Mouse (Mus musculus): ENCODE results near the gene Slc4a8. TPM values are rescaled to one million over a fixed set of nuclear protein-coding genes. Genes with fewer than 3 reads are reported as not detected.

The Slc4a8 gene
- total RNA-seq, 1 experiment = 25.6 TPM

GRCm38 (mm10) chr15:100832784-100833183, 71.2 kb downstream of the Slc4a8 start:
- Histone ChIP-seq H3K9ac (ENCODE audit: insufficient read depth, low read depth, low read length, poor library complexity, severe bottlenecking) (no peak overlapping the region), H3K4me1 (ENCODE audit: control insufficient read depth in 2 of 2, insufficient read depth in 2 of 2, low read length in 2 of 2, poor library complexity in 1 of 2) (no peaks in the 10 kb centered on the region), H3K9me3 (ENCODE audit: control insufficient read depth, insufficient read depth, low read depth, low read length) (no peaks in the 10 kb centered on the region), H3K27ac (ENCODE audit: insufficient read depth, low read depth, low read length, poor library complexity, severe bottlenecking) (no peak overlapping the region), H3K4me3 (ENCODE audit: insufficient read depth in 1 of 2, low read depth in 1 of 2, low read length in 2 of 2, poor library complexity in 1 of 2, severe bottlenecking in 1 of 2) (no peak overlapping the region), H3K36me3 (ENCODE audit: control insufficient read depth, insufficient read depth, low read length, poor library complexity, severe bottlenecking) (no peaks in the 10 kb centered on the region)
- no peak for DNase-seq (ENCODE audit: low read depth, low spot score)
- TF ChIP-seq MAFK (IDR thresholded peaks at IDR 0.05; ENCODE audit: insufficient read depth, low read depth, low read length) = no peak
- TF ChIP-seq ZC3H11A (IDR thresholded peaks at IDR 0.05; ENCODE audit: borderline replicate concordance, low read depth, low read length) = no peak
- TF ChIP-seq HCFC1 (IDR thresholded peaks at IDR 0.05; ENCODE audit: borderline replicate concordance, insufficient read depth, low read length) = no peak
- TF ChIP-seq ZNF384 (IDR thresholded peaks at IDR 0.05; ENCODE audit: low read depth, low read length) = no peak
- TF ChIP-seq CHD2 (IDR thresholded peaks at IDR 0.05; ENCODE audit: low read depth, low read length) = no peak
- in situ Hi-C loops (cut with MboI; ENCODE audit: low sequenced_read_pairs in 2 of 2, unreplicated experiment in 2 of 2) = no loop called here

- in situ Hi-C loops (cut with MboI; ENCODE audit: low sequenced_read_pairs in 2 of 2, unreplicated experiment in 2 of 2) = no loop called here
- TF ChIP-seq MAFK (IDR thresholded peaks at IDR 0.05; ENCODE audit: insufficient read depth, low read depth, low read length) = no peak
- TF ChIP-seq CHD2 (IDR thresholded peaks at IDR 0.05; ENCODE audit: low read depth, low read length) = no peak
- TF ChIP-seq HCFC1 (IDR thresholded peaks at IDR 0.05; ENCODE audit: borderline replicate concordance, insufficient read depth, low read length) = no peak
- no peak for TF ChIP-seq ZNF384 (IDR thresholded peaks at IDR 0.05; ENCODE audit: low read depth, low read length)
- no peak for TF ChIP-seq ZC3H11A (IDR thresholded peaks at IDR 0.05; ENCODE audit: borderline replicate concordance, low read depth, low read length)
- no peaks in the 10 kb centered on the region; a peak in 1 of 4 replicates for H3K4me1 ChIP-seq (ENCODE audit: control insufficient read depth in 2 of 2, insufficient read depth in 2 of 2, low read length in 2 of 2, poor library complexity in 1 of 2)
- DNase-seq (ENCODE audit: low read depth, low spot score) = no peak
- no peak overlapping the region for H3K4me3 ChIP-seq (ENCODE audit: insufficient read depth in 1 of 2, low read depth in 1 of 2, low read length in 2 of 2, poor library complexity in 1 of 2, severe bottlenecking in 1 of 2)
- H3K9ac ChIP-seq (ENCODE audit: insufficient read depth, low read depth, low read length, poor library complexity, severe bottlenecking) = no peak overlapping the region
- no peaks in the 10 kb centered on the region for H3K9me3 ChIP-seq (ENCODE audit: control insufficient read depth, insufficient read depth, low read depth, low read length)
- no peak overlapping the region for H3K27ac ChIP-seq (ENCODE audit: insufficient read depth, low read depth, low read length, poor library complexity, severe bottlenecking)
- no peaks in the 10 kb centered on the region for H3K36me3 ChIP-seq (ENCODE audit: control insufficient read depth, insufficient read depth, low read length, poor library complexity, severe bottlenecking)
These were observed 75.2 kb downstream of the Slc4a8 start for GRCm38 (mm10) chr15:100836729-100837128.

- H3K4me1 ChIP-seq (ENCODE audit: control insufficient read depth in 2 of 2, insufficient read depth in 2 of 2, low read length in 2 of 2, poor library complexity in 1 of 2) = no peaks in the 10 kb centered on the region; a peak in 1 of 4 replicates
- no peaks in the 10 kb centered on the region for H3K9me3 ChIP-seq (ENCODE audit: control insufficient read depth, insufficient read depth, low read depth, low read length)
- no peak overlapping the region for H3K4me3 ChIP-seq (ENCODE audit: insufficient read depth in 1 of 2, low read depth in 1 of 2, low read length in 2 of 2, poor library complexity in 1 of 2, severe bottlenecking in 1 of 2)
- H3K36me3 ChIP-seq (ENCODE audit: control insufficient read depth, insufficient read depth, low read length, poor library complexity, severe bottlenecking) = no peaks in the 10 kb centered on the region
- TF ChIP-seq ZC3H11A (IDR thresholded peaks at IDR 0.05; ENCODE audit: borderline replicate concordance, low read depth, low read length) (peak; percentile 39; the same call in 1 of the 2 replicates), MAFK (IDR thresholded peaks at IDR 0.05; ENCODE audit: insufficient read depth, low read depth, low read length) (no peak)
- no peak overlapping the region for H3K9ac ChIP-seq (ENCODE audit: insufficient read depth, low read depth, low read length, poor library complexity, severe bottlenecking)
- in situ Hi-C loops (cut with MboI; ENCODE audit: low sequenced_read_pairs in 2 of 2, unreplicated experiment in 2 of 2) = no loop called here
- DNase-seq (ENCODE audit: low read depth, low spot score) = peak; percentile 59
- H3K27ac ChIP-seq (ENCODE audit: insufficient read depth, low read depth, low read length, poor library complexity, severe bottlenecking) = no peak overlapping the region
These were observed 77.2 kb downstream of the Slc4a8 start for GRCm38 (mm10) chr15:100838607-100839207.

GRCm38 (mm10) chr15:100844336-100844735, 82.8 kb downstream of the Slc4a8 start:
- in situ Hi-C loops (cut with MboI; ENCODE audit: low sequenced_read_pairs in 2 of 2, unreplicated experiment in 2 of 2) = no loop called here
- H3K36me3 ChIP-seq (ENCODE audit: control insufficient read depth, insufficient read depth, low read length, poor library complexity, severe bottlenecking) = no peaks in the 10 kb centered on the region
- no peaks in the 10 kb centered on the region for H3K9me3 ChIP-seq (ENCODE audit: control insufficient read depth, insufficient read depth, low read depth, low read length)
- no peaks in the 10 kb centered on the region for H3K4me1 ChIP-seq (ENCODE audit: control insufficient read depth in 2 of 2, insufficient read depth in 2 of 2, low read length in 2 of 2, poor library complexity in 1 of 2)
- H3K4me3 ChIP-seq (ENCODE audit: insufficient read depth in 1 of 2, low read depth in 1 of 2, low read length in 2 of 2, poor library complexity in 1 of 2, severe bottlenecking in 1 of 2) = no peak overlapping the region
- H3K27ac ChIP-seq (ENCODE audit: insufficient read depth, low read depth, low read length, poor library complexity, severe bottlenecking) = no peak overlapping the region
- TF ChIP-seq CHD2 (IDR thresholded peaks at IDR 0.05; ENCODE audit: low read depth, low read length) (no peak), MAFK (IDR thresholded peaks at IDR 0.05; ENCODE audit: insufficient read depth, low read depth, low read length) (no peak)
- DNase-seq (ENCODE audit: low read depth, low spot score) = no peak
- no peak overlapping the region for H3K9ac ChIP-seq (ENCODE audit: insufficient read depth, low read depth, low read length, poor library complexity, severe bottlenecking)

All from ES-E14 (cell line).